Mouse (Mus musculus): Measurements from ENCODE around the gene Lepr. TPM values are rescaled to one million over a fixed set of nuclear protein-coding genes. Genes with fewer than 3 reads are reported as not detected.

The Lepr gene
- polyA plus RNA-seq, 1 experiment, result 1.7 TPM

DNA sequence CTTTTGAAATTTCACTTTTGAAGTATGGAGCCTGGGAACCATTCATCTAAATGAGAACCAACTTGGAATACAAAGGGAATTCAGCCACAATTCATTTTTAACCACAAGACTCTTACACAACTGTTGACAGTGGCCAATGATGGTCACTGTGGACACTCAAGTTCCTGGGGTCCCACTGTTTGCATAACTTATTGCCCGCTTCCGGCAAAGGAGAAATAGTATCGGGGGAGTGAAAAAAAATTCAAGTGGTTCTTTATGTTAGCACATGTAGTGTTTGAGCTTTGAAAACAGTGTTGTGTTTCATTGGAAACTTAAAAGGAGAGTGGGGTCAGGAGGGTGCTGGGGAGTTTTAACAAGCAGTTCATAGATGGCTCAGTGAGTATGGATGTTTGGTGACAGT lies 9.3 kb upstream of the Lepr start:
- Histone ChIP-seq H3K36me3 (ENCODE audit: control insufficient read depth, insufficient read depth, low read length, poor library complexity, severe bottlenecking) (no peaks in the 10 kb centered on the region), H3K4me1 (ENCODE audit: control insufficient read depth, insufficient read depth, low read length) (no peaks in the 10 kb centered on the region), H3K27ac (ENCODE audit: insufficient read depth, low read length) (no peak overlapping the region), H3K4me3 (ENCODE audit: low read depth, low read length) (no peak overlapping the region), H3K27me3 (ENCODE audit: control insufficient read depth, insufficient read depth, low read length, poor library complexity, severe bottlenecking) (no peaks in the 10 kb centered on the region), H3K9ac (ENCODE audit: low read depth, poor library complexity, severe bottlenecking) (no peak overlapping the region), H3K9me3 (replicated peaks; ENCODE audit: control insufficient read depth, insufficient read depth, low read length, poor library complexity, severe bottlenecking) (no peaks in the 10 kb centered on the region)
- TF ChIP-seq POLR2A (IDR thresholded peaks at IDR 0.05; ENCODE audit: insufficient read depth, low read length), result no peak
- no peak for TF ChIP-seq EP300 (IDR thresholded peaks at IDR 0.05; ENCODE audit: insufficient read depth, low read depth, low read length)
- no peak for TF ChIP-seq CTCF (IDR thresholded peaks at IDR 0.05; ENCODE audit: low read depth, low read length)

DNA sequence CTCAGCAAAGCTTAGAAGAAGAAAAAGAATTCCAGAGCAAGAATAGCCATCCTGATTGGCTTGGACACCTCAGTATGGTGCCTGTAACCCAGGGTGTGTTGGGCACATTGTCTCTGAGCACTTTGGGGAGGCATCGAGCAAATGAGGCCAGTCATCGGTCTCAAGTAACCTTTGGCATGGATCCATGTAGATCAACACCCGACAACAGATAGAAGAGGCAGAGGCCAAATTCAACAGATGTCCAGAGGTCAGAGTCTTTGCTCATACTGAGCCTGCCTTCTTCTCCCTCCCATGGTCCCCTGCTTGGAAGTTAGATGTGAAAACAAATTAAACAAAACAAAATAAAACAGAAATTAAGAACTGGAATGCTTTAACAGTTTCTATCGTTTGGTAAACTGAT lies 6.8 kb upstream of the Lepr start:
- TF ChIP-seq EP300 (IDR thresholded peaks at IDR 0.05; ENCODE audit: insufficient read depth, low read depth, low read length) (no peak), CTCF (IDR thresholded peaks at IDR 0.05; ENCODE audit: low read depth, low read length) (no peak), POLR2A (IDR thresholded peaks at IDR 0.05; ENCODE audit: insufficient read depth, low read length) (no peak)
- H3K27ac ChIP-seq (ENCODE audit: insufficient read depth, low read length), result no peak overlapping the region
- H3K36me3 ChIP-seq (ENCODE audit: control insufficient read depth, insufficient read depth, low read length, poor library complexity, severe bottlenecking), result no peaks in the 10 kb centered on the region
- H3K4me3 ChIP-seq (ENCODE audit: low read depth, low read length), result no peak overlapping the region
- no peaks in the 10 kb centered on the region for H3K27me3 ChIP-seq (ENCODE audit: control insufficient read depth, insufficient read depth, low read length, poor library complexity, severe bottlenecking)
- no peaks in the 10 kb centered on the region for H3K4me1 ChIP-seq (ENCODE audit: control insufficient read depth, insufficient read depth, low read length)
- no peaks in the 10 kb centered on the region for H3K9me3 ChIP-seq (replicated peaks; ENCODE audit: control insufficient read depth, insufficient read depth, low read length, poor library complexity, severe bottlenecking)
- no peak overlapping the region for H3K9ac ChIP-seq (ENCODE audit: low read depth, poor library complexity, severe bottlenecking)

DNA sequence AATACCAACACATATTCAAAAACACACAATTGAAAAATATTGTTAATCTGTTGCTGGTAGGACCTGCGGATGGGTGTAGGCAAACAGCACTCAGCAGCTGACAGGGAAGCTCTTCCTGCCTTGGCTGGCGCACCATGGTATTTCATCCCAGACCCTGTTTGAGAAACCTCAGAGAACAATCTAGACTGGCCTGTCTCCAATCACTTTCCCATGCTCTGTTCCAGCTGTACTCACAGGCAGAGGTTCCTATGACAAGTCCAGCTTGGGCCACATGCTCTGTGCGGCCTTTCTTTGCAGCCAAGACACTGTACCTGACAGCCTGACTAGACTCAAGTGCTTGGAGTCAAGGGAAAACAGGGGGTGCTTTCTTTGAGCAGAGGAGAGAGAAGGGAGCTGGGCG lies 6.1 kb upstream of the Lepr start:
- Histone ChIP-seq H3K4me3 (ENCODE audit: low read depth, low read length) (no peak overlapping the region), H3K9me3 (replicated peaks; ENCODE audit: control insufficient read depth, insufficient read depth, low read length, poor library complexity, severe bottlenecking) (no peaks in the 10 kb centered on the region), H3K4me1 (ENCODE audit: control insufficient read depth, insufficient read depth, low read length) (no peaks in the 10 kb centered on the region), H3K36me3 (ENCODE audit: control insufficient read depth, insufficient read depth, low read length, poor library complexity, severe bottlenecking) (no peaks in the 10 kb centered on the region), H3K27me3 (ENCODE audit: control insufficient read depth, insufficient read depth, low read length, poor library complexity, severe bottlenecking) (no peaks in the 10 kb centered on the region), H3K9ac (ENCODE audit: low read depth, poor library complexity, severe bottlenecking) (no peak overlapping the region), H3K27ac (ENCODE audit: insufficient read depth, low read length) (no peak overlapping the region)
- TF ChIP-seq EP300 (IDR thresholded peaks at IDR 0.05; ENCODE audit: insufficient read depth, low read depth, low read length) (no peak), POLR2A (IDR thresholded peaks at IDR 0.05; ENCODE audit: insufficient read depth, low read length) (no peak), CTCF (IDR thresholded peaks at IDR 0.05; ENCODE audit: low read depth, low read length) (no peak)

DNA sequence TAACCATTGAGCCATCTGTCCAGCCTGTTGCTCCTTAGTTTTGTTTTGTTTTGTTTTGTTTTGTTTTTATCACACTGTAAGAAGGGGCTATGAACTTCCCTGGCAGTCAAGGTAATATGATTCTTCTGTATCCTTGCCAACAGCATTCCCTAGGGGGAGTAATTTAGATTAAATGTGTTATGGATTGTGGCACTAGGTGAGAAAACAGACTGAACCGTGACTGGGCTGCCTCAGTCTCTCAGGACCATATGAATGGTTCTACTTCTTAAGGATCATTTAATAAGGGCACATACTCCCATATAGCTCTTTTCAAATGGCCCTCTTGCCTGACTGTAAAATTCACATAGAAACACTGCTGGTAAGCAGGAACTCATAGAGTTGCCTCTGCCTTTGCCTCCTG lies 4.6 kb upstream of the Lepr start:
- H3K27me3 ChIP-seq (ENCODE audit: control insufficient read depth, insufficient read depth, low read length, poor library complexity, severe bottlenecking), result peaks cover 3% of the 10 kb centered on the region; the same call in 1 of the 2 replicates
- no peak overlapping the region for H3K9ac ChIP-seq (ENCODE audit: low read depth, poor library complexity, severe bottlenecking)
- no peaks in the 10 kb centered on the region for H3K4me1 ChIP-seq (ENCODE audit: control insufficient read depth, insufficient read depth, low read length)
- no peak overlapping the region for H3K4me3 ChIP-seq (ENCODE audit: low read depth, low read length)
- H3K9me3 ChIP-seq (replicated peaks; ENCODE audit: control insufficient read depth, insufficient read depth, low read length, poor library complexity, severe bottlenecking), result no peaks in the 10 kb centered on the region
- TF ChIP-seq CTCF (IDR thresholded peaks at IDR 0.05; ENCODE audit: low read depth, low read length) (no peak), EP300 (IDR thresholded peaks at IDR 0.05; ENCODE audit: insufficient read depth, low read depth, low read length) (no peak), POLR2A (IDR thresholded peaks at IDR 0.05; ENCODE audit: insufficient read depth, low read length) (no peak)
- no peaks in the 10 kb centered on the region for H3K36me3 ChIP-seq (ENCODE audit: control insufficient read depth, insufficient read depth, low read length, poor library complexity, severe bottlenecking)
- H3K27ac ChIP-seq (ENCODE audit: insufficient read depth, low read length), result no peak overlapping the region

DNA sequence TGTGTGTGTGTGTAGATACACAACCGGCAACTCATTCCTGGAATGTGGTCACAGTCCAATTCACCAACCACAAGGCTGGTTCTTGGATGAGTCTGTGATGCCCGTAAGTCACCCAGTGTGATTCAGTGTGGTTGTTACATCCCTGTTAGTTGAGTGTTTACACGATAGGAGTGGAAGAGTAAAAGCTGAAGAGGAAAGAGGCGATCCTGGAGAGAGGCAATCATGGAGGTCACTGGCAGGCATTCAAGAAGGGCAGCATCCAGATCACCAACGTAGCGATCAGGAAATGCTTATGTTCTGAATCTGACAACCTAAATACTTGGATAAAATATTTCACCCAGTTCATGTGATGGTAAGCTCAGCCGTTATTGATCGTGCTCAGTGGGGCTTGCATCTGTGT lies 1.9 kb upstream of the Lepr start:
- H3K9me3 ChIP-seq (replicated peaks; ENCODE audit: control insufficient read depth, insufficient read depth, low read length, poor library complexity, severe bottlenecking), result no peaks in the 10 kb centered on the region
- no peak overlapping the region for H3K27ac ChIP-seq (ENCODE audit: insufficient read depth, low read length)
- no peak overlapping the region for H3K4me3 ChIP-seq (ENCODE audit: low read depth, low read length)
- H3K27me3 ChIP-seq (ENCODE audit: control insufficient read depth, insufficient read depth, low read length, poor library complexity, severe bottlenecking), result peaks cover 8% of the 10 kb centered on the region; the same call in 1 of the 2 replicates
- H3K9ac ChIP-seq (ENCODE audit: low read depth, poor library complexity, severe bottlenecking), result no peak overlapping the region
- H3K4me1 ChIP-seq (ENCODE audit: control insufficient read depth, insufficient read depth, low read length), result no peaks in the 10 kb centered on the region
- H3K36me3 ChIP-seq (ENCODE audit: control insufficient read depth, insufficient read depth, low read length, poor library complexity, severe bottlenecking), result no peaks in the 10 kb centered on the region
- no peak for TF ChIP-seq EP300 (IDR thresholded peaks at IDR 0.05; ENCODE audit: insufficient read depth, low read depth, low read length)

DNA sequence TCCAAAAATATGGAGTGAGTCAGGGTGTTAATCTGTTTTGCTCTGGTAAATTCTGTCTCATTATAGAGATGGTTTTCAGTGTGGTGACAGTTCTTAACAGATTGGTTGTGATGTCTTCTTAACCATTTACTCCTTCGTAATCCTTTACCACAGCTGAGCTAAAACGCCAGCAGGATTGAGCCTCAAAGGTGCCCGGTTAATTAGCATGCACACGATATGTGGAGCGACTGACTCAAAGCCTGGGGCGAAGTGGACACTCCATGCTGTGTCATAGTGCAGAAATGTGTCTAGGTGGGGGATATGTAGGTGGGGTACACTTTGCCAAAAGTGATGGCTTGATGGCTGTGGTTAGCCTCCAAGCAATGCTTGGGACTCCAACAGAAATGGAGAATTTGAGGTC lies 1.4 kb upstream of the Lepr start:
- Histone ChIP-seq H3K9me3 (replicated peaks; ENCODE audit: control insufficient read depth, insufficient read depth, low read length, poor library complexity, severe bottlenecking) (no peaks in the 10 kb centered on the region), H3K27ac (ENCODE audit: insufficient read depth, low read length) (no peak overlapping the region), H3K9ac (ENCODE audit: low read depth, poor library complexity, severe bottlenecking) (no peak overlapping the region), H3K4me1 (ENCODE audit: control insufficient read depth, insufficient read depth, low read length) (no peaks in the 10 kb centered on the region), H3K4me3 (ENCODE audit: low read depth, low read length) (no peak overlapping the region), H3K27me3 (ENCODE audit: control insufficient read depth, insufficient read depth, low read length, poor library complexity, severe bottlenecking) (peaks cover 8% of the 10 kb centered on the region; the same call in 1 of the 2 replicates), H3K36me3 (ENCODE audit: control insufficient read depth, insufficient read depth, low read length, poor library complexity, severe bottlenecking) (no peaks in the 10 kb centered on the region)
- TF ChIP-seq EP300 (IDR thresholded peaks at IDR 0.05; ENCODE audit: insufficient read depth, low read depth, low read length) (no peak), CTCF (IDR thresholded peaks at IDR 0.05; ENCODE audit: low read depth, low read length) (no peak), POLR2A (IDR thresholded peaks at IDR 0.05; ENCODE audit: insufficient read depth, low read length) (no peak)
